Mouse (Mus musculus): ENCODE data around the gene Furin. TPM values are rescaled to one million over a fixed set of nuclear protein-coding genes. Genes with fewer than 3 reads are reported as not detected.

Gene Furin
- total and polyA plus RNA-seq, 2 experiments from 2014 or later: 18.9 to 67.6 TPM

- no peaks in the 10 kb centered on the region for H3K4me1 ChIP-seq (ENCODE audit: control insufficient read depth, insufficient read depth)
- 79% methylated on average over 3 of the region's 3 CpGs for WGBS
- ATAC-seq (ENCODE audit: insufficient read depth, low read depth) (no peak), DNase-seq (ENCODE audit: low spot score) (no peak)
- H3K4me3 ChIP-seq (ENCODE audit: low read depth, low read length): no peak overlapping the region
- TF ChIP-seq EP300 (IDR thresholded peaks at IDR 0.05; ENCODE audit: low read depth) (no peak), CTCF (IDR thresholded peaks at IDR 0.05; ENCODE audit: low read depth) (no peak)
- no peaks in the 10 kb centered on the region for H3K27me3 ChIP-seq (ENCODE audit: control insufficient read depth, insufficient read depth, low read length)
- H3K9me3 ChIP-seq (replicated peaks; ENCODE audit: control insufficient read depth, low read length): no peaks in the 10 kb centered on the region
- no peak overlapping the region for H3K9ac ChIP-seq (replicated peaks; ENCODE audit: low read depth, low read length)
- H3K27ac ChIP-seq (ENCODE audit: low read depth): no peak overlapping the region
- no peak overlapping the region for H3K4me2 ChIP-seq (ENCODE audit: low read depth, low read length)
- no peaks in the 10 kb centered on the region for H3K36me3 ChIP-seq (replicated peaks; ENCODE audit: control insufficient read depth, insufficient read depth, low read length)
Observed at GRCm38 (mm10) chr7:80419278-80419677, 14.0 kb upstream of the Furin start.

DNA sequence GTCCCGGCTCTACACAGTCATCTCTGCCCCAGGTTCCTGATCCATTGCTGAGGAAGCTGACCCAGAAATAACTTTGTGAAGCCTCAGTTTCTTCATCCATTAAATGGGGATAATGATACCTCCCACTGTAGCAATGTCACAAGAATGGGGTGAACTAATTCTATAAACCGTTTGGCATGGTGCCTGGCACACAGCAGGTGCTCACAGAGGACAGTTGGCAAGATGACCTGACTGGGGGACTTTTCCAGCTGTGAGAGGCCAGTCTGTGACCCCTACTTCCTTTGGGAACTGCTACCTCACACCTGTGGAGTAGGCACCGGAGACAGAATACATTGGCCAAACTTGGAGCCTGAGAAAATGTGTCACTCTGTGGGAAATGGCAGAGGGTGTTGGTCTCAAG lies 12.8 kb upstream of the Furin start:
- 0 out of 2 replicates have a peak, but pooled peaks cover 6% of the 10 kb centered on the region for H3K4me1 ChIP-seq (ENCODE audit: control insufficient read depth, insufficient read depth)
- no peaks in the 10 kb centered on the region for H3K9me3 ChIP-seq (replicated peaks; ENCODE audit: control insufficient read depth, low read length)
- ATAC-seq (ENCODE audit: insufficient read depth, low read depth): no peak
- H3K9ac ChIP-seq (replicated peaks; ENCODE audit: low read depth, low read length): no peak overlapping the region
- TF ChIP-seq EP300 (IDR thresholded peaks at IDR 0.05; ENCODE audit: low read depth): no peak
- no peak for TF ChIP-seq CTCF (IDR thresholded peaks at IDR 0.05; ENCODE audit: low read depth)
- DNase-seq (ENCODE audit: low spot score): no peak
- no peak overlapping the region for H3K4me3 ChIP-seq (ENCODE audit: low read depth, low read length)
- WGBS: 85% methylated on average over 3 of the region's 3 CpGs
- H3K4me2 ChIP-seq (ENCODE audit: low read depth, low read length): no peak overlapping the region
- H3K36me3 ChIP-seq (replicated peaks; ENCODE audit: control insufficient read depth, insufficient read depth, low read length): no peaks in the 10 kb centered on the region
- H3K27ac ChIP-seq (ENCODE audit: low read depth): no peak overlapping the region
- H3K27me3 ChIP-seq (ENCODE audit: control insufficient read depth, insufficient read depth, low read length): no peaks in the 10 kb centered on the region

DNA sequence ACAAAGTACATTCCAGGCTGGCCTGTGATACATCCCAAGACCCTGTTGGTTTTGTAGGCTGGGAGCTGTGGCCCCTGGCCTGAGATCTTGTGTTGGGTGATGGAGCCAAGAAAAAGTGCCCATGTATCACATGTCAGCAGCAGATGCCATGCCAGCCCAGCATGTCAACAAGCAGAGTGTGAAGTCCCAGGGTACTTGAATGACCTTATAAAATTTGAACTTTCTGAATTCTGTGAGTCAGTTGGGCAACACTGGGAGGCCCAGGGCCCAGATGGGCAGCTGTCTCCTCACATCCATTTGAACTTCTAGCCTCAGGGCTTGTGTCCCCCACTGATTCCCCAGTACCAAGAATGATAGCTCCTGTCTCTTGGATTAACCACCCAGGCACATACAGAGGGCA lies 12.4 kb upstream of the Furin start:
- H3K9ac ChIP-seq (replicated peaks; ENCODE audit: low read depth, low read length): no peak overlapping the region
- H3K27me3 ChIP-seq (ENCODE audit: control insufficient read depth, insufficient read depth, low read length): no peaks in the 10 kb centered on the region
- H3K9me3 ChIP-seq (replicated peaks; ENCODE audit: control insufficient read depth, low read length): no peaks in the 10 kb centered on the region
- TF ChIP-seq CTCF (IDR thresholded peaks at IDR 0.05; ENCODE audit: low read depth) (no peak), EP300 (IDR thresholded peaks at IDR 0.05; ENCODE audit: low read depth) (no peak)
- no peak for DNase-seq (ENCODE audit: low spot score)
- ATAC-seq (ENCODE audit: insufficient read depth, low read depth): no peak
- no peak overlapping the region for H3K27ac ChIP-seq (ENCODE audit: low read depth)
- no peak overlapping the region for H3K4me2 ChIP-seq (ENCODE audit: low read depth, low read length)
- H3K4me1 ChIP-seq (ENCODE audit: control insufficient read depth, insufficient read depth): 0 out of 2 replicates have a peak, but pooled peaks cover 6% of the 10 kb centered on the region
- no peak overlapping the region for H3K4me3 ChIP-seq (ENCODE audit: low read depth, low read length)
- no peaks in the 10 kb centered on the region for H3K36me3 ChIP-seq (replicated peaks; ENCODE audit: control insufficient read depth, insufficient read depth, low read length)

GRCm38 (mm10) chr7:80416969-80417368 lies 11.7 kb upstream of the Furin start:
- DNase-seq (ENCODE audit: low spot score): no peak

DNA sequence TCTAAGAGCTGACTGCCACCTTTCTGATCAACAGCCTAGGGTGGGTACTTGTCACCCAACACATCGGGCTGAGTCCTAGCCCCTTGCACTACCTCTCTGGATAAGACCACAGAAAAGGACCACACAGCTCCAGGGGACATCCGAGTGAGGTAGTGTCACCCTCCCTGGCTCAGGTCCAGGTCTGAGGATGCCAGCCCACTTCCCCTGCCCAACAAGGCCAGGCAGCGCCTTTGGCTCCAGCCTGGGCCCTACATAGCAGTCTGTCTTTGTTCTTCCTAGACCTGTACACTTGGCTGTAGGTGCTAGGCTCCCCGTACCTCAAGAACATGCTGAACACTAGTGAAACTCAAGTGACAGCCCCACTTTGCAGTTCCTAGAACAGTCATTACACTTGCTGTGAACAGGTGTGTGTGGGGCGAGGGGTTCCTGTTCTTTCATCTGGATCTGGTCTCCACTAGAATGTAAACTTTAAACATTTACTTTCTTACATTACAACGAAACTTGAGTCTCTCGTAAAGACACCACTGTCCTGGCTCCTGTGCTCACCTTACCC lies 9.1 kb upstream of the Furin start:
- TF ChIP-seq EP300 (IDR thresholded peaks at IDR 0.05; ENCODE audit: low read depth) (no peak), CTCF (IDR thresholded peaks at IDR 0.05; ENCODE audit: low read depth) (no peak)
- DNase-seq (ENCODE audit: low spot score) (no peak), ATAC-seq (ENCODE audit: insufficient read depth, low read depth) (no peak)
- H3K4me2 ChIP-seq (ENCODE audit: low read depth, low read length): no peak overlapping the region
- H3K9me3 ChIP-seq (replicated peaks; ENCODE audit: control insufficient read depth, low read length): no peaks in the 10 kb centered on the region
- H3K27me3 ChIP-seq (ENCODE audit: control insufficient read depth, insufficient read depth, low read length): no peaks in the 10 kb centered on the region
- H3K9ac ChIP-seq (replicated peaks; ENCODE audit: low read depth, low read length): no peak overlapping the region
- H3K4me3 ChIP-seq (ENCODE audit: low read depth, low read length): no peak overlapping the region
- 70% methylated on average over 7 of the region's 7 CpGs for WGBS
- H3K36me3 ChIP-seq (replicated peaks; ENCODE audit: control insufficient read depth, insufficient read depth, low read length): no peaks in the 10 kb centered on the region
- H3K4me1 ChIP-seq (ENCODE audit: control insufficient read depth, insufficient read depth): peaks cover 6% of the 10 kb centered on the region; the same call in 1 of the 2 replicates
- no peak overlapping the region for H3K27ac ChIP-seq (ENCODE audit: low read depth)

More at GRCm38 (mm10) chr7:80416969-80417368, 11.7 kb upstream of the Furin start:
- H3K9me3 ChIP-seq (replicated peaks; ENCODE audit: control insufficient read depth, low read length): no peaks in the 10 kb centered on the region
- H3K36me3 ChIP-seq (replicated peaks; ENCODE audit: control insufficient read depth, insufficient read depth, low read length): no peaks in the 10 kb centered on the region
- H3K27me3 ChIP-seq (ENCODE audit: control insufficient read depth, insufficient read depth, low read length): no peaks in the 10 kb centered on the region
- H3K4me2 ChIP-seq (ENCODE audit: low read depth, low read length): no peak overlapping the region
- peaks cover 6% of the 10 kb centered on the region; the same call in 1 of the 2 replicates for H3K4me1 ChIP-seq (ENCODE audit: control insufficient read depth, insufficient read depth)
- TF ChIP-seq EP300 (IDR thresholded peaks at IDR 0.05; ENCODE audit: low read depth) (no peak), CTCF (IDR thresholded peaks at IDR 0.05; ENCODE audit: low read depth) (no peak)
- H3K4me3 ChIP-seq (ENCODE audit: low read depth, low read length): no peak overlapping the region
- H3K27ac ChIP-seq (ENCODE audit: low read depth): no peak overlapping the region
- no peak for ATAC-seq (ENCODE audit: insufficient read depth, low read depth)
- 62% methylated on average over 7 of the region's 7 CpGs for WGBS
- no peak overlapping the region for H3K9ac ChIP-seq (replicated peaks; ENCODE audit: low read depth, low read length)
